Mouse (Mus musculus) liver, postnatal 0 days (tissue): ENCODE data around the gene Jmjd8.

ENCODE experiments used
- CTCF ChIP-seq: sonication (generic); IDR thresholded peaks from 2 replicates; pipeline ENCODE4 v1.5.1; 2016; ENCODE audit warnings: antibody characterized with exemption, low read depth
- EP300 ChIP-seq: IDR thresholded peaks from 2 replicates; pipeline ENCODE4 v1.6.1; 2016; ENCODE audit warnings: antibody characterized with exemption, low read depth, mild to moderate bottlenecking

- TF ChIP-seq CTCF (no peak), EP300 (no peak)
Measured at GRCm38 (mm10) chr17:25783861-25784574, 44.6 kb upstream of the Jmjd8 start.
